Mouse (Mus musculus): ENCODE measurements around the gene Rab24. TPM values are rescaled to one million over a fixed set of nuclear protein-coding genes. Genes with fewer than 3 reads are reported as not detected.

Rab24 gene
- polyA plus RNA-seq, 1 experiment: 89.8 TPM

- Histone ChIP-seq H3K4me3 (ENCODE audit: insufficient read depth, low read depth, low read length) (no peak overlapping the region), H3K4me1 (ENCODE audit: control insufficient read depth, insufficient read depth, low read length) (peaks cover 19% of the 10 kb centered on the region), H3K27me3 (replicated peaks; ENCODE audit: control insufficient read depth, insufficient read depth, low read length) (no peaks in the 10 kb centered on the region), H3K27ac (ENCODE audit: insufficient read depth, low read depth, low read length) (no peak overlapping the region), H3K36me3 (ENCODE audit: control insufficient read depth, insufficient read depth, low read length) (peaks cover 4% of the 10 kb centered on the region)
- 76% methylated on average over 3 of the region's 3 CpGs for WGBS
- TF ChIP-seq CTCF (conservative IDR thresholded peaks at IDR 0.05; ENCODE audit: insufficient read depth, insufficient read length, low read depth, low read length): no peak
- TF ChIP-seq POLR2A (IDR thresholded peaks at IDR 0.05; ENCODE audit: low read depth, low read length): no peak
- DNase-seq: no peak
Measured at GRCm38 (mm10) chr13:55318351-55318750, 3.4 kb downstream of the Rab24 start.

- Histone ChIP-seq H3K27ac (ENCODE audit: insufficient read depth, low read depth, low read length) (peak overlapping the region; percentile 0; the same call in 1 of the 2 replicates), H3K36me3 (ENCODE audit: control insufficient read depth, insufficient read depth, low read length) (peaks cover 15% of the 10 kb centered on the region), H3K4me1 (ENCODE audit: control insufficient read depth, insufficient read depth, low read length) (peaks cover 8% of the 10 kb centered on the region; the same call in 1 of the 2 replicates), H3K4me3 (ENCODE audit: insufficient read depth, low read depth, low read length) (no peak overlapping the region), H3K27me3 (replicated peaks; ENCODE audit: control insufficient read depth, insufficient read depth, low read length) (no peaks in the 10 kb centered on the region)
- 69% methylated on average over 2 of the region's 2 CpGs for WGBS
- no peak for TF ChIP-seq POLR2A (IDR thresholded peaks at IDR 0.05; ENCODE audit: low read depth, low read length)
- TF ChIP-seq CTCF (conservative IDR thresholded peaks at IDR 0.05; ENCODE audit: insufficient read depth, insufficient read length, low read depth, low read length): no peak
- DNase-seq: peak; percentile 40
Measured at GRCm38 (mm10) chr13:55314891-55315412, 6.8 kb downstream of the Rab24 start.

DNA sequence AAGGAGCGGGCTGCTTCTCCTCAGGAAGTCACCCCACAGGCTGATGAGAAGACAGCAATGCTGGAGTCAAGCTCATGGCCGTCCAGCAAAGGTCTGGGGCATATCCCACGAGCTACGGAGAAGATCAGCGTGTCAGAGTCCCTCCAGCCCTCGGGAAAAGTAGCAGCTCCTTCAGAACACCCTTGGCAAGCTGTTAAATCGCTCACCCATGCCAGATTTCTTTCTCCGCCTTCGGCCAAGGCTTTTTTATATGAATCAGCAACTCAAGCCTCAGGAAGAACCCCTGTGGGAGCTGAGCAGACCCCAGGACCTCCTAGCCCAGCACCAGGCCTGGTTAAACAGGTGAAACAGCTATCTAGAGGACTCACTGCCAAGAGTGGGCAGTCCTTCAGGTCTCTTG lies 8.7 kb downstream of the Rab24 start:
- Histone ChIP-seq H3K4me1 (ENCODE audit: control insufficient read depth, insufficient read depth, low read length) (peaks cover 8% of the 10 kb centered on the region; the same call in 1 of the 2 replicates), H3K27me3 (replicated peaks; ENCODE audit: control insufficient read depth, insufficient read depth, low read length) (no peaks in the 10 kb centered on the region), H3K27ac (ENCODE audit: insufficient read depth, low read depth, low read length) (no peak overlapping the region), H3K4me3 (ENCODE audit: insufficient read depth, low read depth, low read length) (no peak overlapping the region), H3K36me3 (ENCODE audit: control insufficient read depth, insufficient read depth, low read length) (peaks cover 20% of the 10 kb centered on the region)
- TF ChIP-seq CTCF (conservative IDR thresholded peaks at IDR 0.05; ENCODE audit: insufficient read depth, insufficient read length, low read depth, low read length) (no peak), POLR2A (IDR thresholded peaks at IDR 0.05; ENCODE audit: low read depth, low read length) (no peak)
- WGBS: 49% methylated on average over 9 of the region's 9 CpGs
- no peak for DNase-seq

DNA sequence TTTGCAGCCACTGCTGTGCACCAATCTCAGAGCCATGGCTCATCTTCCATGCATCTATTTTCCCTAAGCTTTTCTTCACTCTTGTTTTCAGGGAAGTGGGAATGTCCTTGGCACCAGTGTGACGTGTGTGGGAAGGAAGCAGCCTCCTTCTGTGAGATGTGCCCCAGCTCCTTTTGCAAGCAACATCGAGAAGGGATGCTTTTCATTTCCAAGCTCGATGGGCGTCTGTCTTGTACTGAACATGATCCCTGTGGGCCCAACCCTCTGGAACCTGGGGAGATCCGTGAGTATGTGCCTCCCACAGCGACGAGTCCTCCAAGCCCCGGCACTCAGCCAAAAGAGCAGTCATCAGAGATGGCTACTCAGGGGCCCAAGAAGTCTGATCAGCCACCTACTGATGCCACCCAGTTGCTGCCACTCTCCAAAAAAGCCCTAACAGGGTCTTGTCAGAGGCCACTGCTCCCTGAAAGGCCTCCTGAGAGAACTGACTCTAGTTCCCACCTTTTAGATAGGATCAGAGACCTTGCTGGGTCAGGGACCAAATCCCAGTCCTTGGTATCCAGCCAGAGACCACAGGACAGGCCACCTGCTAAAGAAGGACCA lies 9.6 kb downstream of the Rab24 start:
- H3K27me3 ChIP-seq (replicated peaks; ENCODE audit: control insufficient read depth, insufficient read depth, low read length): no peaks in the 10 kb centered on the region
- 82% methylated on average over 8 of the region's 8 CpGs for WGBS

GRCm38 (mm10) chr13:55300913-55301312 lies 20.8 kb downstream of the Rab24 start:
- Histone ChIP-seq H3K36me3 (ENCODE audit: control insufficient read depth, insufficient read depth, low read length) (peaks cover 19% of the 10 kb centered on the region), H3K4me3 (ENCODE audit: insufficient read depth, low read depth, low read length) (no peak overlapping the region), H3K27me3 (replicated peaks; ENCODE audit: control insufficient read depth, insufficient read depth, low read length) (no peaks in the 10 kb centered on the region), H3K4me1 (ENCODE audit: control insufficient read depth, insufficient read depth, low read length) (no peaks in the 10 kb centered on the region), H3K27ac (ENCODE audit: insufficient read depth, low read depth, low read length) (no peak overlapping the region)
- DNase-seq: peak; percentile 49
- 38% methylated on average over 5 of the region's 5 CpGs for WGBS
- TF ChIP-seq POLR2A (IDR thresholded peaks at IDR 0.05; ENCODE audit: low read depth, low read length) (no peak), CTCF (conservative IDR thresholded peaks at IDR 0.05; ENCODE audit: insufficient read depth, insufficient read length, low read depth, low read length) (no peak)

More for the DNA sequence above, 9.6 kb downstream of the Rab24 start:
- peaks cover 8% of the 10 kb centered on the region; the same call in 1 of the 2 replicates for H3K4me1 ChIP-seq (ENCODE audit: control insufficient read depth, insufficient read depth, low read length)
- no peak overlapping the region for H3K4me3 ChIP-seq (ENCODE audit: insufficient read depth, low read depth, low read length)
- H3K36me3 ChIP-seq (ENCODE audit: control insufficient read depth, insufficient read depth, low read length): peaks cover 25% of the 10 kb centered on the region
- TF ChIP-seq CTCF (conservative IDR thresholded peaks at IDR 0.05; ENCODE audit: insufficient read depth, insufficient read length, low read depth, low read length) (no peak), POLR2A (IDR thresholded peaks at IDR 0.05; ENCODE audit: low read depth, low read length) (no peak)
- H3K27ac ChIP-seq (ENCODE audit: insufficient read depth, low read depth, low read length): no peak overlapping the region
- no peak for DNase-seq

DNA sequence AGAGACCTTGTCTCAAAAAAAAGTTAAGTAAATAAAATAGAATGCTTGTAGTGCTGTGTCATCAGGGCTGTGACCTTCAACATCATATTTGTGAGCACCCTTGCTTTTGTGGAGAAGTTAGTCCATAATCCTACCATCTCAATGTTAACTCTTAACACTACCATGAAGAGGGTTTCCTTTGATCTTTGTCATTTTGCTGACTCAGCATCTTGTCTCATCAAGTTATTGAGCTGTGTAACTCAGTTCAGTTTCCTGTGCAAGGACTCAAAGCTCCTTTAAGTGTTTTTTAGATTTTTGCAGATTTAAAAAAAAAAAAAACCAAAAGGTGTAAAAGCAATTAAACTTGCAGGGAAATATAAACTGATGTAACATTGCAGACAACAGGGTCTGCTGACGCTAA lies 25.0 kb downstream of the Rab24 start:
- TF ChIP-seq CTCF (conservative IDR thresholded peaks at IDR 0.05; ENCODE audit: insufficient read depth, insufficient read length, low read depth, low read length): no peak
- no peak for TF ChIP-seq POLR2A (IDR thresholded peaks at IDR 0.05; ENCODE audit: low read depth, low read length)
- DNase-seq: no peak
- no peaks in the 10 kb centered on the region for H3K4me1 ChIP-seq (ENCODE audit: control insufficient read depth, insufficient read depth, low read length)
- peaks cover 9% of the 10 kb centered on the region for H3K36me3 ChIP-seq (ENCODE audit: control insufficient read depth, insufficient read depth, low read length)
- H3K27ac ChIP-seq (ENCODE audit: insufficient read depth, low read depth, low read length): no peak overlapping the region
- no peaks in the 10 kb centered on the region; the same call in 1 of the 2 replicates for H3K27me3 ChIP-seq (replicated peaks; ENCODE audit: control insufficient read depth, insufficient read depth, low read length)
- H3K4me3 ChIP-seq (ENCODE audit: insufficient read depth, low read depth, low read length): no peak overlapping the region
- WGBS: 92% methylated on average over 1 of the region's 1 CpGs

- H3K4me1 ChIP-seq (ENCODE audit: control insufficient read depth, insufficient read depth, low read length): no peaks in the 10 kb centered on the region
- no peak overlapping the region for H3K27ac ChIP-seq (ENCODE audit: insufficient read depth, low read depth, low read length)
- H3K27me3 ChIP-seq (replicated peaks; ENCODE audit: control insufficient read depth, insufficient read depth, low read length): no peaks in the 10 kb centered on the region; the same call in 1 of the 2 replicates
- TF ChIP-seq CTCF (conservative IDR thresholded peaks at IDR 0.05; ENCODE audit: insufficient read depth, insufficient read length, low read depth, low read length) (no peak), POLR2A (IDR thresholded peaks at IDR 0.05; ENCODE audit: low read depth, low read length) (no peak)
- H3K4me3 ChIP-seq (ENCODE audit: insufficient read depth, low read depth, low read length): no peak overlapping the region
- peaks cover 7% of the 10 kb centered on the region for H3K36me3 ChIP-seq (ENCODE audit: control insufficient read depth, insufficient read depth, low read length)
- 53% methylated on average over 3 of the region's 3 CpGs for WGBS
- DNase-seq: peak; percentile 28
Measured at GRCm38 (mm10) chr13:55288854-55289253, 32.9 kb downstream of the Rab24 start.
